Mouse (Mus musculus) testis, adult 2 months (tissue): ENCODE measurements at regions not wholly inside any gene's neighbourhood (a gene's known extent, or its start where the extent isn't known, plus 50 kb on each side); places are given as distances from the start of the nearest gene placed in this dataset.

Source experiments
- CTCF ChIP-seq: fragments of 200-500 bp; IDR thresholded peaks from 2 replicates; pipeline ENCODE4 v1.5.1; 2012; ENCODE audit warnings: low read depth, mild to moderate bottlenecking, inconsistent platforms, low read length, moderate library complexity; ENCODE audit not compliant: control insufficient read depth, insufficient read depth, insufficient replicate concordance
- POLR2A ChIP-seq: fragments of 200-500 bp; IDR thresholded peaks from 2 replicates; pipeline ENCODE4 v1.6.1; 2012; ENCODE audit warnings: low read depth, mild to moderate bottlenecking, inconsistent platforms, low read length, moderate library complexity; ENCODE audit not compliant: control insufficient read depth

DNA sequence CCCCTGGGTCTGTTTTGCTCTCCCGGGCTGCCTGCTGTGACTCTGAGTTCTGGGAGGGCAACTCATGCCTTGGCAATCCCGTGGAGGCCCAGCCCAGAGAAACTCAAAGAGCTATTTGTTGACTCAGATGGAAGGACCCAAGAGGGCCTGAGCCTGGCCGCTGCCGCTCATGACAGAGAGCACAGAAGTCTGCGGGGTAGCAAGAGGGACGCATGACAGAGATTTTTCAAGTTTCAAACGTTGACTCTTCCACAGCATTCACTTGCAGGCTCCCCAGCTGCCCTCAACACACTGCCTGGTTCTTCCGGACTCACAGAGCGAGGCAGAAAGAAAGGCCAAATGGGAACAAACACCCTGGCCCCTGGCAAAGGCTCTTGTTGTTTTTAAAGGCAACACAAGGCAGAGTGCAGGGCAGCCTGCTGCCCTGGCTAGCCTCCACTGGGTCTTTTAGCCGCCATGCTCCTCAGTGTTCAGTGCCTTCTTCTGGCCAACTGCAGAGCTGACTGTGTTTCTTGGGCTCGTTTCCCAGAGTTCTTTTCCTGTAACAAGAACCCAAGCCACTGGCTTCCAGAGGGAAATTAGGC lies 146.2 kb downstream of the Fam43a start:
- no peak for TF ChIP-seq POLR2A
- no peak for TF ChIP-seq CTCF
